Mouse (Mus musculus) layer of hippocampus, postnatal 10 days (tissue): Measurements from ENCODE around the gene Rep15. TPM values are rescaled to one million over a fixed set of nuclear protein-coding genes. Genes with fewer than 3 reads are reported as not detected.

Experiments
- DNase-seq, 2 experiments: peaks; one replicate each; pipeline ENCODE4 v3.0.0; 2021; ENCODE audit warnings: low spot score in 2 of 2
- total RNA-seq, 2 experiments: library from RNA; stranded (reverse); gene quantifications; 2 replicates each; pipeline ENCODE4 v1.2.3; 2021

The Rep15 gene
- total RNA-seq, 2 experiments from 2014 or later = 2.5 to 2.8 TPM

DNA sequence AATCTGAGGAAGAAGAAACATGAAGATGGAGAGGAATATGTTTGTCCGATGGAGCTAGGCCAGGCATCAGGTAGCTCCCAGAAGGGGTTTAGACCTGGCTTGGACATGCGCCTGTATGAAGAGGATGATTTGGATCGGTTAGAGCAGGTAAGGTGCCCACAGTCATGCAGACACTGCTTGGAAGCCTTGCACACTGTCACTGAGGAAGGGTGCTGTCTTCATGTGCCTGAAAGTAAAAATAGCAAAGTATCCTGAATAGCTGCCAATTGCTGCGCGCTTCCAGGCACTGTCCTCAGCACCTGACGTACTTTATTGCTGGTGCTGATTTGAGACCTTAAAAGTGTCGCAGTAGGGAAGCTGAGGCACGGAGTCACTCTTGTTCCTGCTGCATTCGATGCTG, 2.8 kb upstream of the Rep15 start:
- DNase-seq = no peak

DNA sequence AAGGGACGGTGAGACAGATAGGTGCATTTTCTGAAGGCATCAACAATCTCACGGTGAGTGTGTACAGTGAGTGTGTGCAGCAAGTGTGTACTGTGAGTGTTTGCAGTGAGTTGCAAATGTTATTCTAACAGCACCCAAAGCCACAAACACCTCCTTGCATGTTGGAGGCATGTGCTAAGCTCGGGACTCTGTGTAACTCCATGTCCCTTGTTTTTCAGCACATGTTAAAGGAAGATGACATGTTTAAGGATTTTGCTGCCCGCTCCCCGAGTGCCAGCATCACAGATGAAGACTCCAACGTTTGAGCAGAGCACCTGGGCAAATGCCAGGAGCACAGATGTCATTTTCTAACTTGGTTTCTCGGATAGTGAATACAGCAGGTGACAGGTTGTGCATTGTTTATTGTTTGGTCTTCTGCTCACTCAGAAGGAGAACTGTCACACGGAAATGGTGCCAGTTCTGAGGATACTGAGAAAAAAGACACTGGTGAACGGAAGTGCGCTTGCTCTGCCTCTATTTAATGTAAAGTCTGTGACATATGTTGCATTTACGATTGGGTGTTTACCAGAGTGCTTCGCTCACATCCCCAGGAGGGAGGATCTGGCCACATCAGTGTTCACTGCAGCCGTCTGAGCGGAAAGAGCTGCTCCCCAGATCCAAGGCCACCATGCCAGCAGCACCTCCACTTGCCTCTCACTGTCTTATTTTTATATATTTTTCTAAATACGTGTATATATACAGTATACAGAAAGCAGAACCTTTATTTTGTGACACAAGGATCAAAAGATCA, 2.1 kb upstream of the Rep15 start:
- peak in 1 of 2 experiments; percentile 18 for DNase-seq

DNA sequence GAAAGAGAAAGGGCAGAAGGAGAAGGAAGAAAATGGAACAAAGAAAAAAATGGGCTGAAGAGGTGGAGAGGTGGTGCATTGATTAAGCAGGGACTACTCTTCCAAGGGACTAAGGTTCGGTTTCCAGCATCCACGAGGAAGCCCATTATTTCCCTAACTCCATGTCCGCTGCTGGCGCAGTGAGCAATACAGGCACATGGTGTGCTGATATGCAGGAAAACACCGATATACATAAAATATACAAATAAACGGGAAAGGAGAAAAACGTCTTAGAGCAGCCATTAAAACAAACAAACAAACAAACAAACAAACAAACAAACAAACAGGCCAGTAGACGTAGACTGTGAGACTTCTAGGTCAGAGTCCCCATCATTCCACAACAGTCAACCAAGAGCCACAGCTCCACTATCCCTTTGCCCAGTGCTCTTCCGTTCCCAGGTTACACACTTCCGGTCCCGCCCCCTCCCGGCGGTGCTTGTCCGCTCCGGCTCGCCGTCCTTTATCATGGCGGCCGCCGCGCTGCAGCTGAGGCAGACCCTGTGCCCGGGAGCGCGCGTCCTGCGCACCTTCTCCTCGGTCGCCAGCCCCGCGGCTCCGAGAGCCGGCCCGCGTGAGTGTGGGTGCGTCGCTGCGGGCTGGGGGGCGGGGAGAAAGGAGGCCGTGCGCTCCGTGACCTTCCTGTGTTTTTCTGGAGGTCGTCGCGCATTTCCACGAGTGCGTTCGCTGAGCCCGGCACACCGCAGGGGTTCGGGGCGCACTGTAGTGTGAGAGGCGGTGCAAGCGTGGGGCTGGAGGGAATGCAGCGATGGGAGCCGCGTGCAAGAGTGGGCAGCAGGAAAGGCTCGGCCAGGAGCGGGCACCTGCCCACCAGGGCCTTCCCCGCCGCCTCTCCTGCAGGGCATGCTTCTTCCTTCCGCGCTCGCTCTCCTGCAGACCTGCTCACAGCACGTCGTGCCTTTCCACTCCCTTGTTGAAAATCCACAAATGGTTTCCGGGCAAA, 10.2 kb downstream of the Rep15 start, which contains the start of gene Mrps35:
TSS of gene Mrps35 (plus strand) at position 474 of the 1,000 bp plus-strand sequence.
- peak; percentile 86 to 91 for DNase-seq

DNA sequence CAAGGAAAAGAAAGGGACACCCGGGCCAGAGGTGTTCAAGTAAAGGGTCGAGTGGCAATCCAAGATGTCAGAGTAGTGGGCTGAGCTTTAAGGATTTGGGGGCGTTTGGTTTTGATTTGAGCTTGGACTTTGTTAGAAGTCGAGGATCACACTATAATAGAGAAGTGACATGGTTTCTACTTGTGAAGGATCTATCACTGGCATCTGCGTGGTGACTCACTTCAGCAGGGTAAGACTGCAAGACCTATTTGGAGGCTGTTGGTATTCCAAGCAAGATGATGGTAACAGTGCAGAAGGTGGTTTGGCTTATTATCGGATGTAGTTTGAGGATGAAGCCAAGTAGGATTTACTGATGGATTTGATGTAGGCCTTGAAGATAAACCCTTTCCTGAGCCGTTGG, 11.2 kb downstream of the Rep15 start:
- no peak for DNase-seq

DNA sequence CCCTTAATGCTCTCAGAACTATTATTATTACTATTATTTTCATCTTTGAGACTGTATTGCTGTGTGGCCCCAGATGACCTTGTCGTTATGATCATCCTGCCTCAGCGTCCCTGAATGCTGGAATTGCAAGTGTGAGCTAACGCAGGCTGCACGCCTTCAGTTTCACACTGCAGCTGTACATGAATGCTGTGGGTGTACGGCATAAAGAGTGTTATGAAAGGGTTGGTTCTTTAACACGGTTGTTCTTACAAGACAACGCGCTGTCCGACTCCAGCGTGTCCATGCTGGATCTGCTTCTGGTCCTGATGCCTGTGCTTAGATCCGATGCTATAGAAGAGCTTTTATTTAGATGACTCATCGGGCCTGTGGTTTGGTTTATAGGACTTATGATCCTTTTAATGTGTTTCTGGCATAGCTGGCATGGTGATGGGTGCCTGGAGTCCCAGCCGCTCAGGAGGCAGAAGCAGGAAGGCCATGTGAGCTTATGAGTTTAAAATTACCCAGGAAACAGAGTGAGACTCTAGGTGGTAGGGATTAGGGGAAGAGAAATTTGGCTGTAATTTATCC, 16.9 kb downstream of the Rep15 start:
- DNase-seq = no peak

DNA sequence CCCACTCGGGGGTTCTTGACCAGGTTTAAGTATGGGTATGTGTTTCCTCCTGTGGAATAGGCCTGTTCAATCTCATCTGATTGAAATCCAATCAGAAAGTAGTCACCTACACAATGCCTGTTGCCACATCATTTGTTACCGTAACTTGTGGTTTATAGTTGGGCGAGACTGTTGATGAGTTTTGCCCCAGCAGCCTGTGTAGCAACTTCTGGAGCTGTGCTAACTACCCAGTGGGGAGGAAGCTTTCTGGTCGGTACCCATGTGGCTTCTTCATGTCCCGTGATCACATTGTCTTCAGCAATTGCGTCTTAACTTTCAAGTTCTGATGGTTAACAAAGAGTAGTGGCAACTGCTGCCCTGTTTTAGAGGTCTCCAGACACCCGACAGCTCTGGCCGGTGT, 19.3 kb downstream of the Rep15 start:
- DNase-seq = no peak

DNA sequence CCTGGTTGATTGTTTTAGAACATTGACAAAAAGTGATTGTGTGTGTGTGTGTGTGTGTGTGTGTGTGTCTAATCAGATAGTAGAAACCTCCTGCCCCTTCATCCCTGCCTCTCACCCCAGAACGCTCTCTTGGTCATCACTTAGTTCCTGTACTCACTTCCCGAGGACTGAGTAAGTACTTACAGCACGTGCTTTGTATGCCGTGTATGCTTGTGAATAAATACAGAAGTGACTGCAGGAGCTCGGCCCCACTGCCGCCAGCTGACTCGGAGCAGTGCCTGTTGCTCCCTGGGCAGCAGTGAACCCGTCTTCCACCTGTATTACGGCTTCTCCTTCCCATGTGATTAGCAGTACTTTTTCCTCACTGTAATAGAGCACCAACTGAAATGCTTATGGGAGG, 20.1 kb downstream of the Rep15 start:
- DNase-seq = no peak

DNA sequence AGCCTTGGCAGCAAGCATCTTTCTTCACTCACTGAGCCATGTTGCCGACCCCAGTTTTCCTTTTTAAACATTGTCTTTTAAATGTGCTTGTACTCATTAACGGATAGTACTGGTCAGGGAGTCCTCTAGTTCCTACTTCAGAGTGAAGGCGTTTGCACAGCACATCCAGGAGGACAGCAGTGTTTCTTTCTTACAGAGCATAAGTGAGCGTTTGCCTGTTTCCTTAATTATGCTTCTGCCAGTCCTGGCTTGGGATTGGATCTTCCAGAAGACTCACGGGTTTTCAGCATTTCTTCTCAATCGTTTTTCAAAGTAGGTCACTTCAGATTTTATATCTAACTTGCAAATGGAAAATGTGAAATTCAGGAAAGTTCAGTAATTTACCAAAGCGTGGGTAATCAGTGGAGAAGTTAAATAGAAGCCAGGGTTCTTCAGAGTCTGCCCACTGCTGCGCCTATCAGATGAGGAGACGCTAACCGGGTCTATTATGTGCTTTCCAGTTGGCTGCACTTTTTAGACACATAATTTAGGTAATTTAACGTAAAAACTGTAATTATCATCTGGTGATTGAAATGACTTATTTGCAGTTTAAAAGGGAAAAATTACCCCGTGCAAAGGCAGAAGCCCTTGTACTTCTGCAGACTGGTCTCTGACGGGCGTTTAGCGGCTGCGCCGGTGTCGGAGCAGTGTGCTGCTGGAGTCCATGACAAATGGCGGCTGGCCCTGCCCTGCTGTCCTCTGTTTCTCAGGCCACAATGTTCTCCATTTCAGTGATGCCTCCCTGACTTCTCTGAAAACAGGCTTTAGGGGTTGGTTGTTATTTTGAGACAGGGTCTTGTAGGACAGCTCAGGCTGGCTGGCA, 21.6 kb downstream of the Rep15 start:
- no peak for DNase-seq

DNA sequence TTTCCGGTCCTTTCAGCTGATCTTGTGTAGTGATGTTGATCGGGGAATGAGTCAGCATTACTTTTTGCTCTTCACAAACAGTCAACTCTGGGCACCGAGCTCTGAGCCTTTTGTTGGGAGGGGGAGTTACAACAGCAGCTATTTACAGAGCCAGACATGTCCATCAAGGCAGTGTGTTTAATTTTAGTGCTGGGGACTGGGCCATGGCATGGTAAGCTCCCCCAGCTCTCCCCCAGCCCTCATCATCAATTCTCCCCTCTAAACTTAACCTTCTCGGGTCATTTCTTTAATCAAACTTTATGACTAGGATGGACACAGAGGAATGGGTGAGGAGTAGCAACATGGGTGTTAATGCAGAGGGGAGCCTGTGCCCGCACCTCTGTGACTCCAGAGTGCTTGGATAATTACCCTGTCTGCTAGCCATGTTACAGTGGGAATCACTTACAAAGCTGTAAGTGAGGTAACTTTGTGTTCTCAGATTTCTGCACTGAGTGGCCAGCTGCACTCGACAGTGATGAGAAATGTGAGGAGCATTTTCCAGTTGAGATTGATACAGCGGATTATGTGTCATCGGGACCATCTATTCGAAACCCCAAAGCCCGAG, 23.1 kb downstream of the Rep15 start:
- no peak for DNase-seq

DNA sequence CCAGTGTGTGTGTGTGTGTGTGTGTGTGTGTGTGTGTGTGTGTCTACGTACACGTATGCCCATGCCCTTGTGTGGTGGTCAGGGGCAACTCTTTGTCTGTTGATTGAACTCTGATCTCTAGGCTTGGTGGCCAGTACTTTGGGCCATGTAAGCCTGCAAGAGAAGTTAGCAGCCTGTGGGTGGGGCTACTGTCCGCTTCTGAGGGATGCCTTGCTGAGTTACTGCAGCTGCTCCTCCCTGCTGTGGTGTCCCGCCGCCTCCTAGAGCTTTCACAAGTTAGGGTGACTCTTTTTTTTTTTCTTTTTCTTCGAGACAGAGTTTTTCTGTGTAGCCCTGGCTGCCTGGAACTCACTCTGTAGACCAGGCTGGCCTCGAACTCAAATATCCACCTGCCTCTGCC, 26.9 kb downstream of the Rep15 start:
- no peak for DNase-seq

DNA sequence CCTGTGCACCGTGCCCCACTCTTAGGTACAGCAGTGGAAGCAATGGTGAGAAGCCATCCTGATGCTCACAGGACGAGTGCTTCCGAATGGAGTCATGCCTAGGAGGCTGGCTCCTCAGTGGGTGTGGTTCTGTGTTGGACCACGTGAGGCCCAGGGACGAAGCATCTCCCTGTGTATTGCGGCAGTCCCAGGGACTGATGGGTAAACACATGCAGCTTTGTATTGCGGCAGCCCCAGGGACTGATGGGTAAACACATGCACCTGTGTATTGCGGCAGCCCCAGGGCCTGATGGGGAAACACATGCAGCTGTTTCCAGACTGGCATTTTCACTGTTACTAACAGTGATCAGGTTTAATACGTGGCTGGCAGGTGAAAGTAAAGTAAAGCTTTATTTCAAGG, 29.2 kb downstream of the Rep15 start:
- no peak for DNase-seq

DNA sequence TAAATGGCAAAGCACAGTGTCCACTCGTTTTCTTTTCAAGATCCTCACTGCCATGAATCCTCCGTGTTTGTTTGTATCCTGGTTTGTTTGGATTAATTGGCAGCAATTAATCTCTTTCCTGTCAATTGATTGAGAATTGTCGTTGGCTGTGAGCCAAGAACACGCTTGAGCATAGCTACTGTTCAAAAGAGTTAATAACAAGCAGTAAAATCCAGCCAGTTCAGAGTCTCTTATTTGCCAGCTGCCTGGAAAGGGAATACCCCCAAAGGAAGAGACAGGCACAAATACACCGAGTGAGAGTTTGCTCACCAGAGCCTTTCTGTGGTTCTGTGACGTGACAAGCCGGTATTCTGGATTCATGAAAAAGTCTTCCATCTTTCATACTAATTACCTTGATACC, 29.6 kb downstream of the Rep15 start:
- no peak for DNase-seq

DNA sequence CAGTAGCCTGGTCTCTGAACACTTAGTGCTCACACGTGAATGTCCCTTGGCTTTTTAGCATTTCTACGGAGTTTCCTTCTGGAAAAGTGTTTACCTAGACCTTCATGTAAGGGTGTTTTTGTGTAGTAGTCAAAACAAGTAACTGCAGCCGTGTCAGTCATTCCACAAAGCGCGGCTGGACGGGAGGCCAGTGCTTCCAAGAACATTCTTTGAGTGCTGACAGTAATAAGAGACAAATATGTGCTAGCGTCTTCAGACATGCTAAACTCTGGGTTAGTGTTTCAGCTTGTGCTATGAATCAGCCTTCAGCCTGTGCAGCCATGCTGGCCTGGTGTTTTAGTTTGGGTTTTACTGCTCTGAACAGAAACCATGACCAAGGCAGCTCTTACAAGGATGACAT, 30.3 kb downstream of the Rep15 start:
- DNase-seq = no peak

DNA sequence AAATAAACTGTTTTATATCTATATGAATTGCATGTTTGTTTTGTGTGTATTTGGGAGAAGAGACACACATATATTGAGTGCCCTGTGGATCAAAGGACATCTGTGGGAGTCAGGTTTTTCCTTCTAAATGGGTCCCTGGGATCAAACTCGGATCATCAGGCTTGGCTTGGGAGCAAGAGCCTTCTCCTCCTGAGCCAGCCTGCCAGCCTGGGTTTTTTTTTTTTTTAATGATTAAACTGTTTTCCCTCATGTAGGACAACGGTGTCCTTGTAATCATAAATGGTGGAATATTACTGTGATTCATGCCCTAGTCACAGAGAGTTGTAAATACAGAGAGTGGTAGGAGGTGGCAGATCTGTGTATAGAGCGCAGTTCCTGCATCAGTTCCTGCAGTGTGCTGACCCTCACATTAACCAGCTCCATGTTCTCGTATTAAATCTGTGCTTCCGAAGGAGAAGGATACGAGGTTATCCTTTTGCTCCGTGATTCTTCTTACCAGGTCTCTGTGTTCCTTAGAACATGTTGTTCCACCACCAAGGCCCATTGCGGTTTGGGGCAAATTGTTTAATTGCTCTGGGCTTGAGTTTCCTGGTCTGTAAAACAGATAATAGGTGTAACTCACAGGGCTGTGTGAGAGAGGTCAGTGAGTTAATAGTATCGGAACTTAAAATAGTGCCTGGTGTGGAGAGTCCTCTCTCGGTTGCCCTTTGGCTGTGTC, 32.0 kb downstream of the Rep15 start:
- DNase-seq = no peak

DNA sequence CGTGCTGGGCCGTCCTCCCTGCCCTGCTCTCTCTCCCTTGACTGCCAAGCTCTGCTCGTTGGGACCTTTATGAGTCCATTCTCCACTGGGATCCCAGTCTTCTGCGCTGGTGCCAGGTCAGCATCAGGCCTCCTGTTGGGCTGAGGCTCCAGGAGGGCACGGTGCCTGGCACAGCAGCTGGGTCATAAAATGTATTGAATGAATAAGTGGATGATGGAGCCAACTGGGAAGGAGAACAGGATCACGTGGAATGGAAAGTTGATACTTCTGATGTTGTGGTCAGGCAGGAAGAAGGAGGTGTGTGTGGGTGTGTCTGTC, 32.5 kb downstream of the Rep15 start:
- no peak for DNase-seq

DNA sequence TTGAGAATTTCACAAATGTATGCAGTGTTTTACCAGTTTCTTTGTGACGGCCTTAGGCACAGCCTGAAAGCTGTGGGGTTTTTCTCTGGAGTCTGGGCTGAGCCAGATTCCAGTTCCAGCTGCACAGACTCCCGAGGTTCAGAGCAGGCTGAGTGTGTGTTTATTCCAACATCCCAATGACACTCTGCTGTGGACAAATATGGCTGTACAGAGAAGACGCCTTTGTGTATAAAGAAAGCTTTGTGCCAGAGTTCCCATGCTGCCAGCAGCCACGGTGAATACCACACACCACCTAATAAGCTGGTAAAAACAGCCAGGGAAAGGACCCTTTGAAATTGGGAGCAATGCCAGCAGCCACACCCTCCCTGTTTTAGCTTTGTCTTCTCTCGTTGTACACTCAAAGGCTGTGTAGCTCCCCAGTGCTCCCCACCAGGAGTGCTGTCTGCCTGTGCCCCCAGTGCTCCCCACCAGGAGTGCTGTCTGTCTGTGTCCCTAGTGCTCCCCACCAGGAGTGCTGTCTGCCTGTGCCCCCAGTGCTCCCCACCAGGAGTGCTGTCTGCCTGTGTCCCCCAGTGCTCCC, 43.5 kb downstream of the Rep15 start:
- no peak for DNase-seq

DNA sequence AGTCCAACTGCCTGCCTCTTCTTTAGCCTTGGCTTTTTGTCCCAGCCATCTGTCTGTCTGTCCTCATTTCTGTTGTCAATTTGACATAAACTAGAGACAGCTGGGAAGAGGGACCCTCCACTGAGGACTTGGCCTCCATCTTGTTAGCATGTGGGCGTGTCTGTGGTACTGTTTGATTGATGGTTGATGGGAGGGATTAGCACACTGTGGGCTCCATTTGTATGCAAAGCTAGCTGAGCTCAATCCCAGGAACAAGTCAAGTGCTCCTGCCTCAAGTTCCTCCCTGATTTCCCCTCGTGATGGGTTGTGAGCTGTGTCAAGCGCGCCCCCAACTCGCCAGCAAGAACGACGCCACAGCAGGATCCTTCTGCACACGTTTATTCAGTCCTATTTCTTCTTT, 44.5 kb downstream of the Rep15 start:
- no peak for DNase-seq

DNA sequence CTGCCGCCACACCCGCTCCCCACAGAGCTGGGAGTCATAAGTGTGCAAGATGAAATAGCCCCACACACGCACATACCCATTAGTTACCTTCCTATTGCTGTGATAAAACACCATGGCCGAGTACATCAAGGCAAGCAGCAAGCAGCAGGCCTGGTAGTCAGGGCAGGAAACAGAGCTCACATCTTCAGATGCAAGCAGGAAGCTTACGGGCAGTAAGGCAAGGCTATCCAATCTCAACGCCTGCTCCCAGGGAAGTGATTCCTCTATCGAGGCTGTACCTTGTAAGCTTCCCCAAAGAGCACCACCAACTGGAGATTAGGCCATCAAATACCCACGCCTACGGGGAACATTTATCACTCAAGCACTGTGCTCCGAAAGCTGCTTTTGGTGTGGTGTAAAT, 47.5 kb downstream of the Rep15 start:
- no peak for DNase-seq
